Mouse (Mus musculus) right cerebral cortex, postnatal 25 days (tissue): ENCODE data around the gene Duox1.
A peak's percentile ranks its signal among the peaks of the same experiment; 100 is the strongest.

Experiments
- DNase-seq: peaks from one replicate; pipeline ENCODE4 v3.0.0; 2022

Gene Duox1

DNA sequence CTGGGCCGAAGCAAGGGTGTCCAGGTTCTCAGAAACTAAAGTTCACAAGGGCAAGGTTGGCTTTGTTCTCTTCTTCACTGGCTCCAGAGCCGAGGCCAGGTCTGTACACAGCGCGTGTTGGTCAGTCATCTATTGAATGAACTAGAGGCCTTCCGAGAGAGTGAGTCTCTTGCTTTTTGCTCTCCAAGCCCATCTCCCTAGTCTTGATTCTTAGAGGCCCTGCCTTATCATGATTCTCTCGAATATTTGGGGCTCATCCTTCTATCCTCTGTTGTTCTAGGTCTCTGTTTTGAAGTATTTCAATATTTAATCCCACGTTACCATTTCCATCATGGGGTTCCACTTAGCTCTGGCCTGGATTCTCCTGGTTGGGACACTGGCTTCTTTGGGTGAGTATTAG lies at the start of gene Duox1:
TSS of gene Duox1 (plus strand) at position 301 of the 400 bp plus-strand sequence.
- DNase-seq: no peak

DNA sequence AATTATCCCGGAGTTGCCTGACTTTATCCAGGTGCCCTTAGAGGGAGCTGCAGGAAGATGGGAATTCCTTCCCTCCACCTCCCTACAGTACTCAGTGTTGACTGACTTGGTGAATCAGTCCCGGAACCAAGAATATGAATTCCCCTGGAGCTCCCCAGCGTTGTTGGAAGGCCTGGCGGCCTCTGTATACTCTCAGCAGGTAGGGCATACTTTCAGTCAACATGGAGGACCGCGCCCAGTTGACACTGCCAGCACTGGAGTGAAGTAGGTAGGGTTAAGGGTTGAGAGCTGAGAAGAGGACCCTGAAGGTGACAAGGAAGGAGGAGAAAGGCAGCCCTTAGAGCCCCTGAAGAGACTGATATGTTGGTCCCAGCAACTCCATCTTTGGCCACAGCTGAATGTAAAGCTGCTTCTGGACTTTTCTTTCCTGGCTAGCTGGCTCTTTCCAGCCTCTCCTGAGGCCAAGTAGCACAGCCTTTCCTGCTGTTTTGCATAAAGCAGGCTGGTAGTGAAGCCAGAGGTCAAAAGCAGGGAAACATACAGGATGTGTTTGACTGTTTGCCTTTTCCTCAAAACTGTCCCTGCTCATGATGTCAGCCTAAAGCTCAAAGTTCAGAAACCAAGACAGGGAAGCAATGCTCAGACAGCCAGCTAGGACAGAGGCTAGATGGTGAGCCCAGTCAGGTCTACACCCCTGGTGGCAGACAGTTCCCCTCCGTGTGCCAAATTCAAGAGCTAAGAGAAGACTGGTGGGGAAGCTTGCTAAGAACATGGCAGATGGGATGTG lies 48.9 kb upstream of the Duox1 start:
- no peak for DNase-seq

DNA sequence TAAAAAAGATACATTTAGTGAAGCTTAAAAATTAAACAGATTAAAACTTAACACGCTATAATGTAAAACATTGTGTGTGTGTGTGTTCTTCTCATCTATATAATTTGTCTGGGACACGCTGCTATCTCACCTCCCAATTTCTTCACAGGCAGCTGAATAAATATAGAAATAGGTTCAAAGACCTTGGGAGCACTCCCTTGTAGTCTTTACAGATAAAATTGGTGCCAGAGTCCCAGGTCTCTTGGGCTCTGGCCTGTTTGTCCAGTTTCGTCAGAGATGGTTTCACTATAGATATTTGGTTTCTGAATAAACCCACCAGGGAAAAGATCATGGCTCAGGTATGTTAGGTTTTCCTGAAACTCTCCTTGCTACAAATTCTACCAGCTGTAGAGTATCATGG lies 36.7 kb upstream of the Duox1 start:
- DNase-seq: no peak

DNA sequence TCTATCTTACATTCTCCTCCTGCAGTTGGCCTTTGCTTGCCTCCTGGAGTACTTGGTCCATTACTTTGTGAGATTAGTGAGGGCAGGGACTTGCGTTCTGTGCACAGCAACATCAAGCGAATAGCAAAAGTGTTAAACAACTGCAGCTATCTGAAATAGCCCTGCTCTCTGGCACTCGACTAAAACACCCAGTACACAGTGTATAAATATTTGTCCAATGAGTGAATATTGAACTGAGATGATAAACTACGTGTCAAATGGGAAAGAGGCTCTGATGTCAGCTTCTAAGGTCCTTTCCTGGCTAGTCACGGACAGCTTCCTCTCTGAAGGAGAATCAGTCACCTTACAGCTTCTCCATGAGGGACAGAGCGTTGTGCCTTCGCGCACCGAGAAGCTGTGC lies 31.4 kb upstream of the Duox1 start:
- DNase-seq: no peak

DNA sequence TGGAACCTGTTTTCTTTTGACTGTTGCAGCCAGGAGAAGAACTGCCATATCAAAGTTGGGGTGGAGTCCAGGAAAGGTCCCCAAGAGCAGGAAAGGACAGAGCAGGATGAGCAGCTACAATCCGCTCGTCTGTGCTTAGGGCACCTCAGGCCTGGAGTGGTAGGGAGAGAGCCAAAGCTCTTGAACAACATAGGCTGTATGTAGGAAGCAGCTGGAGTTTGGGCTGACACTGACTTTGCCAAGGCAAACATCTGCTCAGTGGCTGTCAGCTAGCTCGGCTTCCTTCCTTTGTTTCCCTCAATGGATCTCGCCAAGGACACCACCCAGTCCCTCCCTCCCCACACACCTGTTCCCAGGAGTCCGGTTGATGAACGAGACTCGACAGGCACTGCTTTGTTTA lies 29.3 kb upstream of the Duox1 start:
- no peak for DNase-seq

DNA sequence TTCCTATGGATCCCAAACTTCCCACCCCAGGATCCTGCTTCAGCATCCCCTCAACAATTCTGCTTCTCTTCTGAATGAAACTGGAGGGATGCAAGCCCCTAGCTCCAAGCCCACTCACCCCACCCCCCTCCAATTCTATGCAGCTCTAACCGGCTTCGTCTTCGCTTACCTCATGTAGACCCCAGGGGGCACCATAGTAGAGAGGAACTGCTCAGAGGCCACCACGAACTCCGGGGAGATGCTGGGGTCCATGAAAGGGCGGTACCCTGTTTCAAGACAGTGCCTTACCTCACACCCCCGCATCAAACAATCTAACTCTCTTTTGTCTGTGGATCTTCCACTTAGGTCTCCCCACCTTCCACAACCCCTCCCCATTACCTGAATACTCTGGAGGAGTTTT lies 20.6 kb upstream of the Duox1 start:
- no peak for DNase-seq

DNA sequence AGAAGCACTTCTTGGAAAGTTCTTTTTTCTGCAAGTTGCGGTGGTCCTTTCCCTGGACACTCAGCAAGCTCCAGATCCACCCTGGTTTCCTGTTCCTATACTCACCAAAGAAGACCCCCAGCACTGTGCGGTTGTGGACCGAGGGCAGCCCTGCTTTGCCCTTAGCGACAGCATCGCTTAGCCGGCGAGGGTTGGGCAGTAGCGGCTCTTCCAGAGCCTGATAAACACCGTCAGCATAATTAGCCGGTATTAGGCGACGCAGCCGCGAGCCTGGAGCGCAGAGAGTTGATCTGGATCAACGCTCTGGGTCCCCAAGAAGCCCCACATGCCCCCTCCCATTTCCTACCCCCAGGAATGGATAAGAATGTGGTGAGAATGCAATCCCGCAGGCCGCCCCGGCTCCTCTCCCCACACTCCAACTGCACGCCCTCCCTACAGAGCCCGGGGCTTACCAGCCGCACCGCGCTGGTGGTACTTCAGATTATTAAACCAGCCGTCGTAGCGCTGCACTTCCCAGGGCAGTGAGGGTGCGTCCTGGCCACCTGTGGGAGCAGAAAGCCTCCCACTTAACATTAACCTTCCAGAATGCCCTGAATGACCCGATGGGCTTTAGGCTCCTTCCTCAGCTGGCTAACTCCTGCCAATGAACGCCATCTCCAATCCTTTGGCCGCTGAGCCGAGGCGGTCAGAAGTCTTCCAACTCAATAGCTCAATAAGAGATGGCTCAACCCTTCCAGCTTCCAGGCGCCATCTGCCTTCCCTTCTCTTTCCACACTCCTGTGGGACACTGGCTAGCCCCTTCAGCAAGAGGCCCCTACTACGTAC lies 18.0 kb upstream of the Duox1 start:
- no peak for DNase-seq

DNA sequence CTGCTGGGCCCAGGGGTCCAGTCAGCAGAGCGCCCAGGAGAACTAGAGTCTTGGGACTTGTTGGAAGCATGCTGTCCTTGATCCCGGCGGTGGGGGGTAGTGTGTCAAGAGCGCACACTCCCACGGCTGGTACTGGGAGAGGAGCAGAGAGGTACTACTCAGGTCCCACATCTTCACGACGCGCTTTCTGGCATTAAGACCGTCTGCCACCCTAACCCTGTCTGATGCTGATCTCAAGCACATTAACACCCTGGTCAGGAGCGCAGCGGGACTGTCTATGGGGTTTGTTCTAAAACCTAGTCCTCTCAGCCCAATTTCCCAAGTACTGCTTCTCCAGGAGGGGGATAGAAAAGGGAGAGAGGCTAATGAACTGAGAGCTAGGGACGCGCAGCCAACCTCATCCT lies 17.4 kb upstream of the Duox1 start, which contains the start of gene Duox2:
TSS of gene Duox2 (minus strand) at position 354 of the 404 bp plus-strand sequence.
- no peak for DNase-seq

DNA sequence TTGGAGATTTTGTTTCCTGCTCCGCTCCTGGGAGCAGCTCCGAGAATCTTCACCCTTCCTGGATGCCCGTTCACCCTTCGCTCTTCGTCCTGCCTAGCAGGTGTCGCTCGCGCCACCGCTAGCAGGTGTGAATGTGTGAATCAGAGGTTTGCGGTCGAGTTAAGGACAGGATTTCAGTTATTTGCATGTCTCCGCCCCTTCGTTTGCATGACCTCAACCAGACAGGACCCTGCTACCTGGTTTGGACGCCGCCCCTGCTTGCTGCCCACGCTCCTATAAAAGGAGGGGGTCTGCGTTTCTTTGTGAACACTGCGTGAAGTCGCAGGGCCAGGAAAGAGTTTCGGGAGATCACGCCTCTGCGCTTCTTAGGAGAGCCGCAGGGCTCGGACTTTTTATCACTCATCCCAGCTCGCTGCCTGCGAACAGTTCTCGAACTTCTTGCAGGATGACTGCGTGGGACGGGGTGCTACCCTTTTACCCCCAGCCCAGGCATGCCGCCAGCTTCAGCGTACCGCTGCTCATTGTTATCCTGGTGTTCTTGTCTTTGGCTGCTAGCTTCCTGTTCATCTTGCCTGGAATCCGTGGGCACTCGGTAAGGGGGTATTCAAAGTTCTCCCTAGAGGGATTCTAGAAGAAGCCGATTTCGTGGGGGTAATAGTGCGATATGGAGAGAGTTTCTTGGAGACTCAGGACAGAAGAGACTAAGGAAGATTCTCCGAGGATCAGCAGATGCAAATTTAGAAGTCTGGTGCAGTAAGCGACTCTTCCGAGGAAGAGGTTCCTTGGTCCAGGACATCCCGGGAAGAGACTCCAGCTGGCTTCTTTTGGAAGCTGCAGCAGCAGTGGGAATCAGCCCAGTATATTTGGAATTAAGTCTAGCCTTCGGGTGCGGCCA lies 16.6 kb upstream of the Duox1 start, which contains the start of gene Duoxa2:
TSS of gene Duoxa2 (plus strand) at position 305 of the 895 bp plus-strand sequence.
- DNase-seq: no peak

DNA sequence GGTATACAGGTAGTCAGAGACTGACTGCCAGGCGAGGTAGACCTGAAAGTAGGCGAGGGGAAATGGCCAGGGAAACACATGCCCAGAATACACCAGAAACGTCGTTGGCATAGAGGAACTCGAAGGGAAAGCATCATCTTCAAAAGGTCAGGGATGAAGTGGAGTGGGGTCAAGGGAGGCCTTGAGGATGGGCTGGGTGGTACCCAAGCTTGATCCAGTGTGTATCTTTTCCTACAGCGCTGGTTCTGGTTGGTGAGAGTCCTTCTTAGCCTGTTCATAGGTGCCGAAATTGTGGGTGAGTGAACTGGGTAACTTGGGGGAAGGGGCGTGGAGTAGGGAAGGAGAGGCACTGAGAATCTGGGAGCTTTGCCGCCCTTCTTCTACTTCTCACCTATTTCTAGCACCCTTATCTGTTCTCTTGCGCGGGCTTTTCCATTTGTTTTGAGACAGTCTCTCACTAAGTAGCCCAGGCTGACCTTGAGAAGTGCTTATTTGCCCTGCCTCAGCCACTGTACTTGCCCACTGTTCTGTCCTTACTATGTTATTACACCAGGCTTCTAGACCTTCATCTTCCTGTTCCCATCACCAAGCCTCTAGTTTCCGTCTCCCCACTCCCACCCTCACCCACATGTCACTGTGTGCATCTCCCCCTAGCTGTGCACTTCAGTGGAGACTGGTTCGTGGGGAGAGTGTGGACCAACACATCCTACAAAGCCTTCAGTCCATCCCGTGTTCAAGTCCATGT lies 15.4 kb upstream of the Duox1 start:
- no peak for DNase-seq

DNA sequence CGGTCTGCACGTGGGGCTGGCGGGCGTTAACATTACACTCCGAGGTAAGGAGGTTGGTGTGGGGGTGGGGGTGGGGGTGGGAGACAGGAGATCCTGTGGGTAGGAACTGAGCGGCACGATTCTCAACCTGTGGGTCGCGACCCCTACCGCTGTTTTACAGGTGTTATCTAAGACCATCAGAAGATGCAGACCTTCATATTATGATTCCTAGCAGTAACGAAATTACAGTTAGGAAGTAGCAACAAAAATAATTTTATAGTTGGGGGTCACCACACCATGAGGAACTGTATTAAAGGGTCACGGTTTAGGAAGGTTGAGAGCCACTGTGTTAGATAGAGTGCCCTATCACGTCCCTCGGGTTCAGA lies 14.8 kb upstream of the Duox1 start:
- DNase-seq: no peak

DNA sequence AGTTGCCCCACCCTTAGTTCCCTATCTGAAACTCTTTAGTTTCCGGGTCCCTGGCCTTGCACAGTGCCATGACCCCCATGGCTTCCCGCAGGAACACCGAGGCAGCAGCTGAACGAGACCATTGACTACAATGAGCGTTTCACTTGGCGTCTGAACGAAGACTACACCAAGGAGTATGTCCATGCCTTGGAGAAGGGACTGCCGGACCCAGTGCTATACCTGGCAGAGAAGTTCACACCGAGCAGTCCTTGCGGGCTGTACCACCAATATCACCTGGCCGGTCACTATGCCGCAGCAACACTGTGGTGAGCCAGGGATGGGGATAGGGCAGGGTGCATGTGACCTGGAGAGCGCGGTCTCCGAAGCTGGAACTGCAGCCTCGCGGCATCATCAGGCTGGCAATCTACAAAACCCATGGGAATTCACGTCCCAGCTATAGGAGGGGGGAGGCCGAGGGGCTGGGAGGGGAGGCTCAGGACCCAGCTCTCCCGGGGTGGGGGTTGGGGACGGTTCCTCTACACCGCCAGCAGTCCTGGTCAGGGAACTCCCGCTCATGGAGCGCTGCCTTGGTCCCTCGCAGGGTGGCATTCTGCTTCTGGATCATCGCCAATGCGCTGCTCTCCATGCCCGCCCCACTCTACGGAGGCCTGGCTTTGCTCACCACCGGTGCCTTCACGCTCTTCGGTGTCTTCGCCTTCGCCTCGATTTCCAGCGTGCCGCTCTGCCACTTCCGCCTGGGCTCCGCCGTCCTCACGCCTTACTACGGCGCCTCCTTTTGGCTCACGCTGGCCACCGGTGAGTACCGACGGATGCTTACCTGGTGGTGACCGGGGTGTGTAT lies 14.2 kb upstream of the Duox1 start:
- peak; percentile 38 for DNase-seq

DNA sequence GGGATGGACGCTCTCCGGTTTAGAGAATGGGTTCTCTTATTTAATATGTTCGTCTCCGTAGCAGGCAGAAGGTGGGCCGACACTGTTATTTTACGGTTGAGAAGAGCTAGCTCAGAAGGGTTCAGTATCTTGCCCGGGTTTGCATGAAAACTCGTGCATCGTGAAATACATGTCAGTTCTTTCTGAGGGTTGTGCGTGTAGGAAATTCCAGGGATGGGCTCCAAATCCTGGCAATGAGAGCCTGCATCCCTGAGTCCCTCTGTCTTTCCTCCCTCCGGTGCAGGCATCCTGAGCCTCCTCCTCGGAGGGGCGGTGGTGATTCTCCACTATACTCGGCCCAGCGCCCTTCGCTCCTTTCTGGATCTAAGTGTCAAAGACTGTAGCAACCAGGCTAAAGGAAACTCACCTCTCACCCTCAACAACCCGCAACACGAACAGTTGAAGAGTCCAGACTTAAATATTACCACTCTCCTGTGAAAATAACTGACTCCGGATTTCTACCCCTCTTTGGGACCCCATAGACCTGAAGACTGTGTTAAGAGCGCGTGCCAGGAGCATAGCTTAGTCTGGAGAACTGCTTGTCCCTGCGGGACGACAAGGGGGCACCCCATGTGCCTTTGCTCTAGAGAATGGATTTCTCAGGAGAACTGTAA lies 13.4 kb upstream of the Duox1 start:
- DNase-seq: no peak

DNA sequence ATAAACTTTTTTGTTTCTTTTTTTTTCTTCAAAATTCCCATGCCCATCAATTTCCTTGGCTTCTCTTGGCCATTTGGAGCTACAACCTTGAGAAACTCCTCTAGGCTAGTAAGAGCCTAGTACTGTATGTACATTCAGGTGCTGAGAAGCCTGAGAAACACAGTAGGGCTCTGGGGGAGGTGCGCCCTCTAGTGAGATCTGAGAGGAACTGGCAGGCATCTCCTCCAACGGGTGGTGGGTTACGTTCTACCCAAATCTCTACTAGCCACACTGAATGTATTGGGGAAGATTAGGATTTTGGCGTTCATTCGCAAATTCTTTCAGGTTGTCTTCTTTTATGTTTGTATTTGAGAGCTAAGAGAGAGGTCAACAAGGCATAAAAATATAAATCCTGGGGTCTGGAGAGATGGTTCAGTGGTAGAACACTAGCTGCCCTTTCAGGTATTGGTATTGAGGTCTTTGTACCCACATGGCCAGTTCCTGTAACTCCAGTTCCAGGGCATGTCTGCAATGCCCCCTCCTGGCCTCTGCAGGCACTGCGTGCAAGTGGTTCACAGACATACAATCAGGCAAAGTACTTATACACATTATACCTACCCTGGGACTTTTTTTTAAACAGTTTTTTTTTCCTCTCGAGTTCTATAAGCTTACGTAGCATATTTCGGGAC lies 12.8 kb upstream of the Duox1 start:
- DNase-seq: peak; percentile 36

DNA sequence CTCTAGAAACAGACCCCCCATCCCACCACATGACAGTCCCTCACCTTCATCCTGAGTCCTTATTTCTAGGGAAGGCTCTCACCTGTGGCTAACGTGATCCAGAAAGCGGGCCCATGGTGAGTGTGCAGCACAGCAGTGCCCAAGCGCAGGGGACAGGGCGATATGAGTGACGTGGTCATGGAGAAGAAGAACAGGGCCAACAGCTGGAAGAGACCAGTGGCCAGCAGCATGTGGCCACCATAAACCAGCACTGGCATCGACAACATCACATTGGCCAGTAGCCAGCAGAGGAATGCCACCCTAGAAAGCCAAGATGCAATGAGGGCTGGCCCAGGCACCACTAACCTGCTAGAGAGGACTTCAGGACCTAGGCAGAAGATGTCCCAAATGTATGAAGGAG lies 10.9 kb upstream of the Duox1 start:
- DNase-seq: no peak

DNA sequence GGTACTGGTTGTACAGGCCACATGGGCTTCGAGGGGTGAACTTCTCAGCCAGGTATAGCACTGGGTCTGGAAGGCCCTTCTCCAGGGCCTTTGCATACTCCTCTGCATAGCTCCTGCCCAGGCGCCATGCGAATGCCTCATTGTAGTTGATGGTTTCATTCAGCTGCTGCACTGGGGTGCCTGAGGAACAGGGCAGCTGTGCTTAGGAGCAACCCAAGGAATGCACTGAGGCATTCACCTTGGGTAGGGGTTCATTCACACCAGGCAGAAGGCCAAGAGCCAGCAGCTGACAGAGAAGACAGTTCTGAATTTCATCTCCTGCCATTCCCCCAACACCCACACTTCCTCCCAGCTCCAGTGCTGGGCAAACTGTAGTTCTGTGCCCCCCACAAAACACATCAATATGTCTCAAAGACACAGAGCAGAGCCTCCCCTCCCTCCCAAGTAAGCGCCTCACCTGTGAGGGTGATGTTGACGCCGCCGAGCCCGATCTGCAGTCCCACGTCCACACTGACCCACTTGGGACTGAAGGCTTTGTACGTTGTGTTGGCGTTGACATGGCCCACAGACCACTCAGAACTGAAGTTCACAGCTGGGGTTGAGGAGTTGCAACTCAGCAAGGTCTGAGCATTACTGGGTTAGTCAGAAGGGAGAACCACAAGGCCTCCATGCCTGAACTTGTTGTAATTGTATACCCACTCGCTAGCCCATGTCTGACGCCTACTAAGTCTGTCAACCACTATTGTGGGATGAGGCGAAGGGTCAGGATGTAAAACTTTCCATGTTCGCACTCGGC lies 10.2 kb upstream of the Duox1 start:
- DNase-seq: no peak

DNA sequence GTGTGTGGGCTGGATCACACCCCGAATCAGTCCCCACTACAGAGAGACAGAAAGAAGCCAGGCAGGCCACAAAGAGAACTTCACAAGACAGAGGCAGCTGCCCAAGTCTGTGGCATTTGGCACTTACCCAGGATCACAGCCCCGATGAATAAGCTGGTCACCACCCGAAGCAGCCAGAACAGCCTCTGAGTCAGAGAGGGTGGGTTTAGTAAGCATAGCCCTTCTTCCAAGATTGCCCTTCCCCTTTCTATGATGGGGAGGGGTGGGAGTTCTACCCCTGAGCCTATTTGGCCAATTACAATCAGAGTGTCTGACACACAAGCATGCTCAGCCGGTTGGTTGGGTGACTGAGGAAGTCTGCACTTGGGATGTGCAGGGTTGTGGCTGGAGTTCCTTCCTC lies 9.3 kb upstream of the Duox1 start:
- no peak for DNase-seq

DNA sequence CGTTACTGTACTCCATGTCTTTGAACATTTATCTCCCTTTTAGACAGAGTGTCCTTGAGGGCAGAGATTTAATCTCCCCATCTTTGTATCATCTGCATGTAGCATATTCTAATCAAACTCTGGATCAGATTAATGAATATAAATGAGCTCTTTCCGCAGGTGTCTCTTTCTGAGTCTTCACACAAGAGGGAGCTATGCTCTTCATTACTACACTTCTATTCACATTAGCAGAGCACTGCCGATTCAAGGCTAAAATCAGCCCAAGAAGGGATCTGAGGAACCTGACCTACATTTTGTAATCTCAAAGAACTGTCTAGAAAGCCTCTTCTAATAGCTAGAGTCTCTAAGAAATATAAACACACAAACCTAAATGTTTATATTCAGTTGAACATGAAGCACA lies 5.8 kb upstream of the Duox1 start:
- no peak for DNase-seq

DNA sequence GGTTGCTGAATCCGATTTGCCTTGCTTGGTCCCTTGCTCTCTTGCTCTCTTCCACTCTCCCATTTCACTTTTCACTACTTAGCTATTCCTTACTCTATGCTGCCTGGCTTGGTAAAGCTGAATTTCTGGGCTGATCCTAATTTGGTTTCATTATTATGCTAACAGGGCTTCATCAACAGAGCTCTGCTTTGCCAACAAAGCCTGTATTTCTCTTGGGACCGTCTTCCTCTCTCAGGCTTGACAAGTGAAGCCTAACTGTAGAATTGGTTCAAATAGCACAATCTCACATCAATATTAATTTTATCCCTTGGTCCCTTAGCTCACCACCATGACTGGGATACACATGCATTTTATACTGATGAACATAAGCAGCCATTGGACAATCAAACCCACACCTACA lies 3.9 kb upstream of the Duox1 start:
- DNase-seq: no peak
